In genomic region chr9:77955511-77955910, GRCm38 (mm10) we compare ENCODE assay signal across 25 mouse cellular contexts. TPM values are rescaled to one million over a fixed set of nuclear protein-coding genes. Genes with fewer than 3 reads are reported as not detected.
A peak's percentile ranks its signal among the peaks of the same experiment; 100 is the strongest.
DNase-seq lines count a peak whose midpoint lies in the region; ATAC-seq and TF ChIP-seq lines count a peak whose summit lies in the region.
"Had no signal": no experiment of that assay in that cellular context is flagged by ENCODE, and none has a peak within 500 bp of the region (broad histone marks: within the 10 kb centered on the region; RNA-seq: fewer than 3 reads in every experiment).

No protein-coding gene starts in this region.

- no peaks in the 10 kb centered on the region for H3K9me3 ChIP-seq in lung, postnatal 0 days (ENCODE audit: low read length)
- no peaks in the 10 kb centered on the region for H3K9me3 ChIP-seq in G1E (replicated peaks)
- no peaks in the 10 kb centered on the region for H3K9me3 ChIP-seq in midbrain, embryonic 14.5 days (ENCODE audit: control insufficient read depth, low read length)
- H3K9me3 ChIP-seq: heart, embryonic 10.5 days; limb, embryonic 12.5 days; liver, embryonic 13.5 days; midbrain, embryonic 12.5 days had no signal

- 79% methylated on average over 2 of the region's 2 CpGs for WGBS in lung, postnatal 0 days
- 95% methylated on average over 2 of the region's 2 CpGs for WGBS in midbrain, embryonic 14.5 days

- H3K27me3 ChIP-seq in lung, postnatal 0 days (replicated peaks; ENCODE audit: insufficient read depth, low read length): no peaks in the 10 kb centered on the region
- no peaks in the 10 kb centered on the region for H3K27me3 ChIP-seq in G1E (ENCODE audit: insufficient read depth, low read length)
- no peaks in the 10 kb centered on the region for H3K27me3 ChIP-seq in midbrain, embryonic 14.5 days (ENCODE audit: control insufficient read depth, insufficient read depth, low read length)
- H3K27me3 ChIP-seq: limb, embryonic 12.5 days; liver, embryonic 13.5 days; midbrain, embryonic 12.5 days had no signal

- H3K9ac ChIP-seq in lung, postnatal 0 days (replicated peaks; ENCODE audit: low read depth): no peak overlapping the region
- H3K9ac ChIP-seq in midbrain, embryonic 14.5 days (replicated peaks; ENCODE audit: low read length): no peak overlapping the region
- H3K9ac ChIP-seq: forebrain, postnatal 0 days; limb, embryonic 12.5 days; liver, embryonic 13.5 days; lung, embryonic 14.5 days; midbrain, embryonic 12.5 days had no signal

- H3K4me2 ChIP-seq in lung, postnatal 0 days (replicated peaks; ENCODE audit: low read depth, low read length): no peak overlapping the region
- no peak overlapping the region for H3K4me2 ChIP-seq in midbrain, embryonic 14.5 days (ENCODE audit: low read length)
- H3K4me2 ChIP-seq: limb, embryonic 12.5 days; liver, embryonic 13.5 days; lung, embryonic 14.5 days; midbrain, embryonic 12.5 days had no signal

- DNase-seq in adrenal gland, postnatal 10 days: peak; percentile 68
- DNase-seq in adrenal gland, adult 18-20 months (ENCODE audit: low spot score in 2 of 2): no peak
- no peak for DNase-seq in lung, postnatal 0 days (ENCODE audit: low spot score)
- no peak for DNase-seq in lung, postnatal 14 days
- DNase-seq in G1E (ENCODE audit: low spot score) (peak; percentile 42), MN1 (ENCODE audit: low spot score) (no peak)
- peak; percentile 52 for DNase-seq in c-Kit-positive CD71-positive TER-119-negative erythroid progenitor cells, embryonic 14.5 days (ENCODE audit: low read depth)
- no peak for DNase-seq in midbrain, embryonic 14.5 days
- DNase-seq: B cell, adult 2 months; cerebellum, adult 11 months; cerebellum, postnatal 10 days; forebrain, postnatal 0 days; kidney, adult 9 months; kidney, postnatal 14 days; layer of hippocampus, postnatal 36 days; liver, embryonic 13.5 days; lung, embryonic 14.5 days; thymus, adult 18-20 months; thymus, postnatal 4 days had no signal

- peaks cover 10% of the 10 kb centered on the region; the same call in 1 of the 2 replicates for H3K36me3 ChIP-seq in lung, postnatal 0 days (ENCODE audit: insufficient read depth, low read length)
- H3K36me3 ChIP-seq in G1E (replicated peaks): peaks cover 54% of the 10 kb centered on the region
- H3K36me3 ChIP-seq in midbrain, embryonic 14.5 days (ENCODE audit: control insufficient read depth, insufficient read depth, low read length): no peaks in the 10 kb centered on the region; the same call in none of the 2 replicates

- peaks cover 14% of the 10 kb centered on the region for H3K4me1 ChIP-seq in lung, postnatal 0 days (ENCODE audit: insufficient read depth, low read depth, low read length)
- peaks cover 91% of the 10 kb centered on the region for H3K4me1 ChIP-seq in G1E (ENCODE audit: insufficient read depth, low read depth, low read length)
- 0 out of 2 replicates have a peak, but pooled peaks cover 7% of the 10 kb centered on the region for H3K4me1 ChIP-seq in midbrain, embryonic 14.5 days (ENCODE audit: control insufficient read depth, insufficient read depth, low read length)

- TF ChIP-seq CTCF in lung, postnatal 0 days (IDR thresholded peaks at IDR 0.05): no peak
- TF ChIP-seq CTCF in G1E (IDR thresholded peaks at IDR 0.05; ENCODE audit: low read depth, low read length): no peak

- H3K27ac ChIP-seq in lung, postnatal 0 days (ENCODE audit: low read length): peak overlapping the region; percentile 34
- no peak overlapping the region for H3K27ac ChIP-seq in midbrain, embryonic 14.5 days (replicated peaks; ENCODE audit: low read depth, low read length)
- H3K27ac ChIP-seq: liver, embryonic 13.5 days; midbrain, embryonic 12.5 days had no signal

- no peak for TF ChIP-seq EP300 in lung, postnatal 0 days (IDR thresholded peaks at IDR 0.05)

- H3K4me3 ChIP-seq in lung, postnatal 0 days (ENCODE audit: low read depth, low read length): no peak overlapping the region
- peak overlapping the region; percentile 16; the same call in 1 of the 2 replicates for H3K4me3 ChIP-seq in G1E (ENCODE audit: low read depth, low read length)
- H3K4me3 ChIP-seq in midbrain, embryonic 14.5 days (replicated peaks; ENCODE audit: low read depth, low read length): no peak overlapping the region
- H3K4me3 ChIP-seq: heart, embryonic 10.5 days; limb, embryonic 12.5 days; liver, embryonic 13.5 days; midbrain, embryonic 12.5 days had no signal

- ATAC-seq in lung, postnatal 0 days: no peak
- peak; percentile 19; the same call in 1 of the 2 replicates for ATAC-seq in G1E (ENCODE audit: extremely low read depth, insufficient number of reproducible peaks, low FRiP score, poor library complexity, severe bottlenecking)
- ATAC-seq in midbrain, embryonic 14.5 days (ENCODE audit: low FRiP score, low TSS enrichment): no peak
- ATAC-seq: activated CD4-positive, CD25-positive, alpha-beta regulatory T cell, adult 4 months; forebrain, postnatal 0 days; hindbrain, embryonic 16.5 days; intestine, embryonic 16.5 days had no signal

RNA-seq across cellular contexts. Expression of gene Elovl5, which starts 38.3 kb away (rescaled TPM):
- 100 to 1,000 TPM; 189 to 306 TPM for total RNA-seq in adrenal gland, postnatal 10 days (2021)
- total RNA-seq in adrenal gland, adult 18-20 months (2021): 100 to 1,000 TPM; 618 to 823 TPM
- 179 and 213 TPM in 2 replicates for polyA plus RNA-seq in lung, postnatal 0 days (2015; fragmentation: Nextera tagmentation; extraction: Ambion mirVana)
- total RNA-seq in G1E (2014; fragmentation: Nextera tagmentation) (80.4 and 81.5 TPM in 2 replicates), G1E (2017) (94.5 and 99.9 TPM in 2 replicates)
- 6.3 and 11.7 TPM in 2 replicates for polyA plus RNA-seq in G1E (2012)
- 58.5 and 71.4 TPM in 2 replicates for polyA plus RNA-seq in midbrain, embryonic 14.5 days (2014; fragmentation: Nextera tagmentation; extraction: Ambion mirVana)

Comparison
In these comparisons a context has a peak if more than half of its experiments do, and no peak if none do; other contexts are left out.
1. DNase-seq: peak in adrenal gland, postnatal 10 days (single experiment), G1E (single experiment) and c-Kit-positive CD71-positive TER-119-negative erythroid progenitor cells, embryonic 14.5 days (single experiment); none in adrenal gland, adult 18-20 months (0 of 2), lung, postnatal 0 days (single experiment), lung, postnatal 14 days (single experiment), MN1 (single experiment) and midbrain, embryonic 14.5 days (single experiment).